ENCODE assay signal across 10 mouse cellular contexts in genomic region chr9:35312516-35312915, GRCm38 (mm10). TPM values are rescaled to one million over a fixed set of nuclear protein-coding genes. Genes with fewer than 3 reads are reported as not detected.
DNase-seq lines count a peak whose midpoint lies in the region; ATAC-seq and TF ChIP-seq lines count a peak whose summit lies in the region.
"Had no signal": no experiment of that assay in that cellular context is flagged by ENCODE, and none has a peak within 500 bp of the region (broad histone marks: within the 10 kb centered on the region; RNA-seq: fewer than 3 reads in every experiment).

No protein-coding gene starts in this region.

- no peak overlapping the region for H3K4me3 ChIP-seq in hindbrain, postnatal 0 days (ENCODE audit: low read length)
- H3K4me3 ChIP-seq in hindbrain, embryonic 13.5 days = no peak overlapping the region
- H3K4me3 ChIP-seq in limb, embryonic 13.5 days = no peak overlapping the region
- H3K4me3 ChIP-seq: layer of hippocampus, adult 2 months; megakaryocyte, embryonic 14.5 days had no signal

- H3K36me3 ChIP-seq in hindbrain, postnatal 0 days (ENCODE audit: insufficient read depth, low read length) = no peaks in the 10 kb centered on the region
- no peaks in the 10 kb centered on the region for H3K36me3 ChIP-seq in hindbrain, embryonic 13.5 days
- H3K36me3 ChIP-seq in limb, embryonic 13.5 days = no peaks in the 10 kb centered on the region

- ATAC-seq in hindbrain, postnatal 0 days = no peak
- ATAC-seq in hindbrain, embryonic 13.5 days (ENCODE audit: low FRiP score) = no peak
- peak; percentile 60 for ATAC-seq in limb, embryonic 13.5 days (ENCODE audit: low FRiP score, low read depth)
- ATAC-seq in megakaryocyte progenitor cell, adult 5-6 weeks (replicated peaks; ENCODE audit: poor library complexity) = no peak

- DNase-seq in hindbrain, postnatal 0 days (ENCODE audit: low spot score) = peak; percentile 23
- DNase-seq in brain, embryonic 14.5 days (ENCODE audit: low read depth) = peak; percentile 52
- peak; percentile 72 for DNase-seq in gastrocnemius, adult 18-20 months (ENCODE audit: low spot score)
- DNase-seq in thymus, postnatal 4 days = no peak
- DNase-seq in frontal cortex, postnatal 14 days (ENCODE audit: low spot score in 2 of 2) = no peak

- H3K27ac ChIP-seq in hindbrain, postnatal 0 days = no peak overlapping the region
- H3K27ac ChIP-seq in hindbrain, embryonic 13.5 days = no peak overlapping the region
- H3K27ac ChIP-seq in limb, embryonic 13.5 days = peak overlapping the region; percentile 81; the same call in 1 of the 2 replicates
- H3K27ac ChIP-seq: layer of hippocampus, adult 2 months had no signal

- TF ChIP-seq CTCF in hindbrain, postnatal 0 days (IDR thresholded peaks at IDR 0.05; ENCODE audit: low read depth) = no peak
- no peak for TF ChIP-seq CTCF in brain, embryonic 14.5 days (IDR thresholded peaks at IDR 0.05; ENCODE audit: borderline replicate concordance, extremely low read depth, insufficient read depth, insufficient read length)

- 38% methylated on average over 3 of the region's 3 CpGs for WGBS in hindbrain, postnatal 0 days
- WGBS in hindbrain, embryonic 13.5 days = 70% methylated on average over 3 of the region's 3 CpGs
- WGBS in limb, embryonic 13.5 days = 29% methylated on average over 3 of the region's 3 CpGs

- H3K9me3 ChIP-seq in hindbrain, postnatal 0 days (ENCODE audit: low read length) = no peaks in the 10 kb centered on the region
- no peaks in the 10 kb centered on the region for H3K9me3 ChIP-seq in hindbrain, embryonic 13.5 days
- no peaks in the 10 kb centered on the region for H3K9me3 ChIP-seq in limb, embryonic 13.5 days
- H3K9me3 ChIP-seq: megakaryocyte, embryonic 14.5 days had no signal

- no peak overlapping the region for H3K4me2 ChIP-seq in hindbrain, postnatal 0 days (ENCODE audit: low read depth, low read length)
- H3K4me2 ChIP-seq in hindbrain, embryonic 13.5 days = no peak overlapping the region
- H3K4me2 ChIP-seq in limb, embryonic 13.5 days (replicated peaks) = no peak overlapping the region; the same call in 1 of the 2 replicates

- no peak for TF ChIP-seq POLR2A in brain, embryonic 14.5 days (IDR thresholded peaks at IDR 0.05; ENCODE audit: borderline replicate concordance, extremely low read depth, insufficient read depth, insufficient read length, poor library complexity, severe bottlenecking)

- peaks cover 5% of the 10 kb centered on the region; the same call in 1 of the 2 replicates for H3K4me1 ChIP-seq in hindbrain, postnatal 0 days (ENCODE audit: insufficient read depth, low read length)
- peaks cover 16% of the 10 kb centered on the region for H3K4me1 ChIP-seq in hindbrain, embryonic 13.5 days (replicated peaks)
- H3K4me1 ChIP-seq in limb, embryonic 13.5 days = peaks cover 59% of the 10 kb centered on the region
- H3K4me1 ChIP-seq: megakaryocyte, embryonic 14.5 days had no signal

- H3K27me3 ChIP-seq in hindbrain, postnatal 0 days (ENCODE audit: insufficient read depth, low read length) = 0 out of 2 replicates have a peak, but pooled peaks cover 4% of the 10 kb centered on the region
- peaks cover 60% of the 10 kb centered on the region for H3K27me3 ChIP-seq in hindbrain, embryonic 13.5 days
- no peaks in the 10 kb centered on the region for H3K27me3 ChIP-seq in limb, embryonic 13.5 days

- H3K9ac ChIP-seq in hindbrain, postnatal 0 days (replicated peaks; ENCODE audit: low read length) = no peak overlapping the region
- no peak overlapping the region for H3K9ac ChIP-seq in hindbrain, embryonic 13.5 days
- no peak overlapping the region for H3K9ac ChIP-seq in limb, embryonic 13.5 days

RNA-seq across cellular contexts. Expression of gene Rpusd4, which starts 44.9 kb away (rescaled TPM):
- 7.5 and 11.3 TPM in 2 replicates for total RNA-seq in hindbrain, postnatal 0 days (2014; rRNA removed)
- 10.8 and 13.1 TPM in 2 replicates for polyA plus RNA-seq in hindbrain, postnatal 0 days (2015; fragmentation: Nextera tagmentation; extraction: Ambion mirVana)
- polyA plus RNA-seq in hindbrain, embryonic 13.5 days (2015; fragmentation: Nextera tagmentation; extraction: Ambion mirVana) = 18.7 and 19.9 TPM in 2 replicates
- 16.3 and 16.4 TPM in 2 replicates for polyA plus RNA-seq in brain, embryonic 14.5 days (2012; rRNA removed)
- 1 to 10 TPM; 7.0 TPM for total RNA-seq in gastrocnemius, adult 18-20 months (2021)
- polyA plus RNA-seq in limb, embryonic 13.5 days (2015; fragmentation: Nextera tagmentation; extraction: Ambion mirVana) = 29.6 and 31.9 TPM in 2 replicates
- total RNA-seq in megakaryocyte progenitor cell, adult 5-6 weeks (2015) = 16.5 and 22.6 TPM in 2 replicates
- 19.9 and 23.9 TPM in 2 replicates for total RNA-seq in megakaryocyte progenitor cell, adult 5-6 weeks (2017)

RNA-seq across cellular contexts. Expression of gene Fam118b, which starts 44.9 kb away (rescaled TPM):
- 15.6 and 18.5 TPM in 2 replicates for total RNA-seq in hindbrain, postnatal 0 days (2014; rRNA removed)
- polyA plus RNA-seq in hindbrain, postnatal 0 days (2015; fragmentation: Nextera tagmentation; extraction: Ambion mirVana) = 34.6 and 34.7 TPM in 2 replicates
- 67.4 and 75.3 TPM in 2 replicates for polyA plus RNA-seq in hindbrain, embryonic 13.5 days (2015; fragmentation: Nextera tagmentation; extraction: Ambion mirVana)
- polyA plus RNA-seq in brain, embryonic 14.5 days (2012; rRNA removed) = 42.5 and 56.3 TPM in 2 replicates
- total RNA-seq in gastrocnemius, adult 18-20 months (2021) = 10 to 100 TPM; 22.6 to 28.3 TPM
- 54.2 and 58.2 TPM in 2 replicates for polyA plus RNA-seq in limb, embryonic 13.5 days (2015; fragmentation: Nextera tagmentation; extraction: Ambion mirVana)
- 36.4 and 52.1 TPM in 2 replicates for total RNA-seq in megakaryocyte progenitor cell, adult 5-6 weeks (2015)
- 12.0 TPM in 2 replicates for total RNA-seq in megakaryocyte progenitor cell, adult 5-6 weeks (2017)

Comparison
In these comparisons a context has a peak if more than half of its experiments do, and no peak if none do; other contexts are left out.
1. DNase-seq: peak in hindbrain, postnatal 0 days (single experiment), brain, embryonic 14.5 days (single experiment) and gastrocnemius, adult 18-20 months (single experiment); none in thymus, postnatal 4 days (single experiment) and frontal cortex, postnatal 14 days (0 of 2).